Mouse (Mus musculus): Measurements from ENCODE around the gene Nectin1.

Gene Nectin1

GRCm38 (mm10) chr9:43743647-43744137, at the start of gene Nectin1:
Gene Nectin1, plus strand, starts transcription at chr9:43743984.
- DNase-seq (ENCODE audit: extremely low spot score, low spot score), result peak; percentile 96

- DNase-seq (ENCODE audit: extremely low spot score, low spot score), result peak; percentile 84
Measured at GRCm38 (mm10) chr9:43698080-43698712, 45.6 kb upstream of the Nectin1 start.

- DNase-seq (ENCODE audit: extremely low spot score, low spot score), result no peak
Measured at GRCm38 (mm10) chr9:43698841-43699240, 44.9 kb upstream of the Nectin1 start.

- no peak for DNase-seq (ENCODE audit: extremely low spot score, low spot score)
Measured at GRCm38 (mm10) chr9:43699417-43700225, 44.2 kb upstream of the Nectin1 start.

GRCm38 (mm10) chr9:43700226-43700579, 43.6 kb upstream of the Nectin1 start:
- DNase-seq (ENCODE audit: extremely low spot score, low spot score), result no peak

GRCm38 (mm10) chr9:43701748-43702147, 42.0 kb upstream of the Nectin1 start:
- no peak for DNase-seq (ENCODE audit: extremely low spot score, low spot score)

- DNase-seq (ENCODE audit: extremely low spot score, low spot score), result no peak
Measured at GRCm38 (mm10) chr9:43707571-43707970, 36.2 kb upstream of the Nectin1 start.

GRCm38 (mm10) chr9:43708715-43709114, 35.1 kb upstream of the Nectin1 start:
- no peak for DNase-seq (ENCODE audit: extremely low spot score, low spot score)

GRCm38 (mm10) chr9:43713432-43713831, 30.4 kb upstream of the Nectin1 start:
- DNase-seq (ENCODE audit: extremely low spot score, low spot score), result no peak

GRCm38 (mm10) chr9:43719407-43719839, 24.4 kb upstream of the Nectin1 start:
- DNase-seq (ENCODE audit: extremely low spot score, low spot score), result no peak

- no peak for DNase-seq (ENCODE audit: extremely low spot score, low spot score)
Measured at GRCm38 (mm10) chr9:43720046-43720445, 23.7 kb upstream of the Nectin1 start.

GRCm38 (mm10) chr9:43724093-43724492, 19.7 kb upstream of the Nectin1 start:
- DNase-seq (ENCODE audit: extremely low spot score, low spot score), result no peak

GRCm38 (mm10) chr9:43729450-43730266, 14.1 kb upstream of the Nectin1 start:
- DNase-seq (ENCODE audit: extremely low spot score, low spot score), result no peak

GRCm38 (mm10) chr9:43730284-43731027, 13.3 kb upstream of the Nectin1 start:
- DNase-seq (ENCODE audit: extremely low spot score, low spot score), result peak; percentile 79

GRCm38 (mm10) chr9:43731880-43732279, 11.9 kb upstream of the Nectin1 start:
- DNase-seq (ENCODE audit: extremely low spot score, low spot score), result no peak

GRCm38 (mm10) chr9:43732671-43733070, 11.1 kb upstream of the Nectin1 start:
- DNase-seq (ENCODE audit: extremely low spot score, low spot score), result no peak

- DNase-seq (ENCODE audit: extremely low spot score, low spot score), result no peak
Measured at GRCm38 (mm10) chr9:43734952-43735351, 8.8 kb upstream of the Nectin1 start.

GRCm38 (mm10) chr9:43736046-43736730, 7.6 kb upstream of the Nectin1 start:
- DNase-seq (ENCODE audit: extremely low spot score, low spot score), result no peak

- no peak for DNase-seq (ENCODE audit: extremely low spot score, low spot score)
Measured at GRCm38 (mm10) chr9:43737331-43737730, 6.5 kb upstream of the Nectin1 start.

- peak; percentile 35 for DNase-seq (ENCODE audit: extremely low spot score, low spot score)
Measured at GRCm38 (mm10) chr9:43737871-43738292, 5.9 kb upstream of the Nectin1 start.

Data from neural tube, embryonic 10.5 days (tissue).